Mouse (Mus musculus): Measurements from ENCODE around the gene Med13l. TPM values are rescaled to one million over a fixed set of nuclear protein-coding genes. Genes with fewer than 3 reads are reported as not detected.
"Not testable (repeated sequence)": the region's sequence is repeated elsewhere in the genome, so short reads cannot be mapped to it uniquely, and the experiment has no call there.

Med13l gene
- polyA plus RNA-seq, 1 experiment from 2014 or later: 11.2 TPM

- 87% methylated on average over 5 of the region's 5 CpGs for WGBS
- no peaks in the 10 kb centered on the region for H3K36me3 ChIP-seq (replicated peaks)
- peaks cover 50% of the 10 kb centered on the region for H3K4me1 ChIP-seq
- H3K27ac ChIP-seq: no peak overlapping the region
- no peaks in the 10 kb centered on the region for H3K27me3 ChIP-seq (ENCODE audit: poor library complexity, severe bottlenecking)
- no peak for DNase-seq (ENCODE audit: extremely low spot score, low spot score)
- H3K9me3 ChIP-seq: no peaks in the 10 kb centered on the region
- no peak overlapping the region for H3K4me3 ChIP-seq
These were observed 86.4 kb downstream of the Med13l start for GRCm38 (mm10) chr5:118646897-118647296.

- H3K27ac ChIP-seq: peak overlapping the region; percentile 51; the same call in 1 of the 2 replicates
- no peaks in the 10 kb centered on the region for H3K9me3 ChIP-seq
- H3K4me1 ChIP-seq: peaks cover 49% of the 10 kb centered on the region
- H3K36me3 ChIP-seq (replicated peaks): no peaks in the 10 kb centered on the region
- H3K27me3 ChIP-seq (ENCODE audit: poor library complexity, severe bottlenecking): no peaks in the 10 kb centered on the region
- no peak overlapping the region for H3K4me3 ChIP-seq
- WGBS: 58% methylated on average over 6 of the region's 6 CpGs
- DNase-seq (ENCODE audit: extremely low spot score, low spot score): no peak
These were observed 86.9 kb downstream of the Med13l start for GRCm38 (mm10) chr5:118647384-118647783.

- no peaks in the 10 kb centered on the region for H3K9me3 ChIP-seq
- H3K27ac ChIP-seq: no peak overlapping the region
- H3K4me1 ChIP-seq: peaks cover 41% of the 10 kb centered on the region
- no peak overlapping the region for H3K4me3 ChIP-seq
- H3K27me3 ChIP-seq (ENCODE audit: poor library complexity, severe bottlenecking): no peaks in the 10 kb centered on the region
- DNase-seq (ENCODE audit: extremely low spot score, low spot score): no peak
- 91% methylated on average over 10 of the region's 10 CpGs for WGBS
- H3K36me3 ChIP-seq (replicated peaks): no peaks in the 10 kb centered on the region
These were observed 88.9 kb downstream of the Med13l start for GRCm38 (mm10) chr5:118649215-118650006.

- Histone ChIP-seq H3K36me3 (replicated peaks) (no peaks in the 10 kb centered on the region), H3K27ac (no peak overlapping the region), H3K9me3 (no peaks in the 10 kb centered on the region), H3K27me3 (ENCODE audit: poor library complexity, severe bottlenecking) (no peaks in the 10 kb centered on the region), H3K4me1 (peaks cover 44% of the 10 kb centered on the region), H3K4me3 (no peak overlapping the region)
- no peak for DNase-seq (ENCODE audit: extremely low spot score, low spot score)
- WGBS: 94% methylated on average over 4 of the region's 4 CpGs
These were observed 89.6 kb downstream of the Med13l start for GRCm38 (mm10) chr5:118650007-118650548.

- no peaks in the 10 kb centered on the region for H3K27me3 ChIP-seq (ENCODE audit: poor library complexity, severe bottlenecking)
- 88% methylated on average over 7 of the region's 7 CpGs for WGBS
- no peak for DNase-seq (ENCODE audit: extremely low spot score, low spot score)
- H3K4me1 ChIP-seq: peaks cover 47% of the 10 kb centered on the region
- no peak overlapping the region for H3K27ac ChIP-seq
- H3K36me3 ChIP-seq (replicated peaks): no peaks in the 10 kb centered on the region
- no peaks in the 10 kb centered on the region for H3K9me3 ChIP-seq
- H3K4me3 ChIP-seq: no peak overlapping the region
These were observed 90.3 kb downstream of the Med13l start for GRCm38 (mm10) chr5:118650746-118651145.

- DNase-seq (ENCODE audit: extremely low spot score, low spot score): no peak
- 90% methylated on average over 8 of the region's 8 CpGs for WGBS
These were observed 92.1 kb downstream of the Med13l start for GRCm38 (mm10) chr5:118652611-118653010.

GRCm38 (mm10) chr5:118653119-118653518 lies 92.6 kb downstream of the Med13l start:
- H3K9me3 ChIP-seq; DNase-seq (ENCODE audit: extremely low spot score, low spot score); H3K27ac ChIP-seq; H3K4me3 ChIP-seq; H3K36me3 ChIP-seq (replicated peaks); H3K27me3 ChIP-seq (ENCODE audit: poor library complexity, severe bottlenecking): not testable (repeated sequence)
- H3K4me1 ChIP-seq: peaks cover 32% of the 10 kb centered on the region
- 91% methylated on average over 5 of the region's 5 CpGs for WGBS

More at GRCm38 (mm10) chr5:118652611-118653010, 92.1 kb downstream of the Med13l start:
- Histone ChIP-seq H3K27ac (no peak overlapping the region), H3K4me1 (peaks cover 37% of the 10 kb centered on the region), H3K9me3 (no peaks in the 10 kb centered on the region), H3K4me3 (no peak overlapping the region), H3K27me3 (ENCODE audit: poor library complexity, severe bottlenecking) (no peaks in the 10 kb centered on the region), H3K36me3 (replicated peaks) (no peaks in the 10 kb centered on the region)

- Histone ChIP-seq H3K9me3 (no peaks in the 10 kb centered on the region), H3K27me3 (ENCODE audit: poor library complexity, severe bottlenecking) (no peaks in the 10 kb centered on the region), H3K4me3 (no peak overlapping the region), H3K4me1 (peaks cover 39% of the 10 kb centered on the region), H3K27ac (0 out of 2 replicates have a peak overlapping the region, but pooled peaks have one; percentile 22), H3K36me3 (replicated peaks) (no peaks in the 10 kb centered on the region)
- no peak for DNase-seq (ENCODE audit: extremely low spot score, low spot score)
- WGBS: 81% methylated on average over 11 of the region's 11 CpGs
These were observed 94.1 kb downstream of the Med13l start for GRCm38 (mm10) chr5:118654599-118654998.

GRCm38 (mm10) chr5:118655025-118655424 lies 94.5 kb downstream of the Med13l start:
- 74% methylated on average over 2 of the region's 2 CpGs for WGBS
- DNase-seq (ENCODE audit: extremely low spot score, low spot score): no peak
- Histone ChIP-seq H3K36me3 (replicated peaks) (no peaks in the 10 kb centered on the region), H3K4me1 (peaks cover 42% of the 10 kb centered on the region), H3K27ac (no peak overlapping the region), H3K27me3 (ENCODE audit: poor library complexity, severe bottlenecking) (no peaks in the 10 kb centered on the region), H3K4me3 (no peak overlapping the region), H3K9me3 (no peaks in the 10 kb centered on the region)

GRCm38 (mm10) chr5:118655428-118655827 lies 94.9 kb downstream of the Med13l start:
- H3K9me3 ChIP-seq: no peaks in the 10 kb centered on the region
- no peak for DNase-seq (ENCODE audit: extremely low spot score, low spot score)
- no peak overlapping the region for H3K27ac ChIP-seq
- WGBS: 74% methylated on average over 7 of the region's 7 CpGs
- no peaks in the 10 kb centered on the region for H3K36me3 ChIP-seq (replicated peaks)
- H3K4me1 ChIP-seq: peaks cover 43% of the 10 kb centered on the region
- no peak overlapping the region for H3K4me3 ChIP-seq
- H3K27me3 ChIP-seq (ENCODE audit: poor library complexity, severe bottlenecking): no peaks in the 10 kb centered on the region

GRCm38 (mm10) chr5:118655966-118656365 lies 95.5 kb downstream of the Med13l start:
- H3K9me3 ChIP-seq: no peaks in the 10 kb centered on the region
- H3K4me3 ChIP-seq: no peak overlapping the region
- WGBS: 89% methylated on average over 6 of the region's 6 CpGs
- no peaks in the 10 kb centered on the region for H3K27me3 ChIP-seq (ENCODE audit: poor library complexity, severe bottlenecking)
- DNase-seq (ENCODE audit: extremely low spot score, low spot score): no peak
- H3K4me1 ChIP-seq: peaks cover 38% of the 10 kb centered on the region
- no peaks in the 10 kb centered on the region for H3K36me3 ChIP-seq (replicated peaks)
- no peak overlapping the region for H3K27ac ChIP-seq

GRCm38 (mm10) chr5:118658256-118658837 lies 97.9 kb downstream of the Med13l start:
- no peaks in the 10 kb centered on the region for H3K36me3 ChIP-seq (replicated peaks)
- WGBS: 92% methylated on average over 7 of the region's 7 CpGs
- no peaks in the 10 kb centered on the region for H3K9me3 ChIP-seq
- no peaks in the 10 kb centered on the region for H3K27me3 ChIP-seq (ENCODE audit: poor library complexity, severe bottlenecking)
- no peak overlapping the region for H3K4me3 ChIP-seq
- DNase-seq (ENCODE audit: extremely low spot score, low spot score): no peak
- H3K27ac ChIP-seq: no peak overlapping the region
- peaks cover 28% of the 10 kb centered on the region for H3K4me1 ChIP-seq

GRCm38 (mm10) chr5:118659713-118660112 lies 99.2 kb downstream of the Med13l start:
- H3K27ac ChIP-seq: no peak overlapping the region
- DNase-seq (ENCODE audit: extremely low spot score, low spot score): no peak
- 83% methylated on average over 2 of the region's 2 CpGs for WGBS
- peaks cover 2% of the 10 kb centered on the region; the same call in 1 of the 2 replicates for H3K27me3 ChIP-seq (ENCODE audit: poor library complexity, severe bottlenecking)
- H3K4me3 ChIP-seq: no peak overlapping the region
- no peaks in the 10 kb centered on the region for H3K9me3 ChIP-seq
- no peaks in the 10 kb centered on the region for H3K36me3 ChIP-seq (replicated peaks)
- peaks cover 21% of the 10 kb centered on the region for H3K4me1 ChIP-seq

Measured in forebrain, embryonic 10.5 days (tissue).